Mouse (Mus musculus): ENCODE measurements around the gene Fam57b.

The Fam57b gene

GRCm38 (mm10) chr7:126797411-126798126 is at the start of gene Fam57b:
Gene Fam57b (plus strand): TSS chr7:126797668.
- DNase-seq (ENCODE audit: low spot score) = no peak

GRCm38 (mm10) chr7:126748824-126749223 is 48.6 kb upstream of the Fam57b start:
- DNase-seq (ENCODE audit: low spot score) = no peak

- DNase-seq (ENCODE audit: low spot score) = no peak
These were observed 47.7 kb upstream of the Fam57b start for GRCm38 (mm10) chr7:126749582-126750343.

GRCm38 (mm10) chr7:126754866-126755265 is 42.6 kb upstream of the Fam57b start:
- peak; percentile 82 for DNase-seq (ENCODE audit: low spot score)

GRCm38 (mm10) chr7:126758539-126758938 is 38.9 kb upstream of the Fam57b start:
- DNase-seq (ENCODE audit: low spot score) = no peak

GRCm38 (mm10) chr7:126759050-126759671 is 38.3 kb upstream of the Fam57b start, which contains the start of gene Mapk3:
Gene Mapk3 (plus strand): TSS chr7:126759601.
- DNase-seq (ENCODE audit: low spot score) = peak; percentile 93

GRCm38 (mm10) chr7:126759672-126760390 is 37.6 kb upstream of the Fam57b start:
- no peak for DNase-seq (ENCODE audit: low spot score)

- DNase-seq (ENCODE audit: low spot score) = no peak
These were observed 37.1 kb upstream of the Fam57b start for GRCm38 (mm10) chr7:126760391-126760802.

GRCm38 (mm10) chr7:126760956-126761355 is 36.5 kb upstream of the Fam57b start:
- no peak for DNase-seq (ENCODE audit: low spot score)

GRCm38 (mm10) chr7:126761529-126762067 is 35.9 kb upstream of the Fam57b start:
- no peak for DNase-seq (ENCODE audit: low spot score)

GRCm38 (mm10) chr7:126762471-126763008 is 34.9 kb upstream of the Fam57b start:
- peak; percentile 76 for DNase-seq (ENCODE audit: low spot score)

- no peak for DNase-seq (ENCODE audit: low spot score)
These were observed 31.9 kb upstream of the Fam57b start for GRCm38 (mm10) chr7:126765540-126765939.

GRCm38 (mm10) chr7:126766201-126766600 is 31.3 kb upstream of the Fam57b start, which contains the start of gene Gdpd3:
Gene Gdpd3 (plus strand): TSS chr7:126766334.
- no peak for DNase-seq (ENCODE audit: low spot score)

- no peak for DNase-seq (ENCODE audit: low spot score)
These were observed 30.5 kb upstream of the Fam57b start for GRCm38 (mm10) chr7:126767001-126767400.

GRCm38 (mm10) chr7:126770784-126771183 is 26.7 kb upstream of the Fam57b start:
- no peak for DNase-seq (ENCODE audit: low spot score)

GRCm38 (mm10) chr7:126773351-126773750 is 24.1 kb upstream of the Fam57b start:
- no peak for DNase-seq (ENCODE audit: low spot score)

GRCm38 (mm10) chr7:126774463-126774862 is 23.0 kb upstream of the Fam57b start:
- no peak for DNase-seq (ENCODE audit: low spot score)

GRCm38 (mm10) chr7:126775185-126775977 is 22.1 kb upstream of the Fam57b start:
- no peak for DNase-seq (ENCODE audit: low spot score)

- no peak for DNase-seq (ENCODE audit: low spot score)
These were observed 21.6 kb upstream of the Fam57b start for GRCm38 (mm10) chr7:126775978-126776234.

GRCm38 (mm10) chr7:126776598-126777057 is 20.8 kb upstream of the Fam57b start, which contains the start of gene Ypel3:
Gene Ypel3 (plus strand): TSS chr7:126776955.
- peak; percentile 95 for DNase-seq (ENCODE audit: low spot score)

- DNase-seq (ENCODE audit: low spot score) = no peak
These were observed 20.0 kb upstream of the Fam57b start for GRCm38 (mm10) chr7:126777476-126777875.
